Mouse (Mus musculus): ENCODE results near the gene Uck2.

Gene Uck2

GRCm38 (mm10) chr1:167285320-167285355 lies at the start of gene Uck2:
Gene Uck2 (minus strand): TSS chr1:167285320.
- DNase-seq (ENCODE audit: low read depth): no peak

- DNase-seq (ENCODE audit: low read depth): no peak
Observed at GRCm38 (mm10) chr1:167331106-167331505, 46.0 kb upstream of the Uck2 start.

- no peak for DNase-seq (ENCODE audit: low read depth)
Observed at GRCm38 (mm10) chr1:167328776-167329175, 43.7 kb upstream of the Uck2 start.

- DNase-seq (ENCODE audit: low read depth): no peak
Observed at GRCm38 (mm10) chr1:167321691-167322090, 36.6 kb upstream of the Uck2 start.

- DNase-seq (ENCODE audit: low read depth): no peak
Observed at GRCm38 (mm10) chr1:167313220-167313619, 28.1 kb upstream of the Uck2 start.

- DNase-seq (ENCODE audit: low read depth): no peak
Observed at GRCm38 (mm10) chr1:167312367-167312766, 27.2 kb upstream of the Uck2 start.

- DNase-seq (ENCODE audit: low read depth): peak; percentile 94
Observed at GRCm38 (mm10) chr1:167308261-167309054, 23.3 kb upstream of the Uck2 start, which contains the start of gene Tmco1. Gene Tmco1 (plus strand): TSS chr1:167308378.

- DNase-seq (ENCODE audit: low read depth): no peak
Observed at GRCm38 (mm10) chr1:167307674-167308073, 22.6 kb upstream of the Uck2 start.

GRCm38 (mm10) chr1:167306451-167307240 lies 21.5 kb upstream of the Uck2 start:
- DNase-seq (ENCODE audit: low read depth): no peak

GRCm38 (mm10) chr1:167305501-167306137 lies 20.5 kb upstream of the Uck2 start:
- DNase-seq (ENCODE audit: low read depth): no peak

- no peak for DNase-seq (ENCODE audit: low read depth)
Observed at GRCm38 (mm10) chr1:167300122-167300521, 15.0 kb upstream of the Uck2 start.

GRCm38 (mm10) chr1:167295679-167296402 lies 10.7 kb upstream of the Uck2 start:
- DNase-seq (ENCODE audit: low read depth): no peak

- DNase-seq (ENCODE audit: low read depth): no peak
Observed at GRCm38 (mm10) chr1:167292447-167292846, 7.3 kb upstream of the Uck2 start.

GRCm38 (mm10) chr1:167291610-167292009 lies 6.5 kb upstream of the Uck2 start:
- no peak for DNase-seq (ENCODE audit: low read depth)

- DNase-seq (ENCODE audit: low read depth): no peak
Observed at GRCm38 (mm10) chr1:167290263-167290592, 5.1 kb upstream of the Uck2 start.

GRCm38 (mm10) chr1:167289567-167290262 lies 4.6 kb upstream of the Uck2 start:
- no peak for DNase-seq (ENCODE audit: low read depth)

GRCm38 (mm10) chr1:167288665-167289538 lies 3.8 kb upstream of the Uck2 start:
- DNase-seq (ENCODE audit: low read depth): no peak

GRCm38 (mm10) chr1:167287156-167287555 lies 2.0 kb upstream of the Uck2 start:
- DNase-seq (ENCODE audit: low read depth): no peak

GRCm38 (mm10) chr1:167285356-167285755 lies 236 bp upstream of the Uck2 start:
- DNase-seq (ENCODE audit: low read depth): no peak

- no peak for DNase-seq (ENCODE audit: low read depth)
Observed at GRCm38 (mm10) chr1:167284837-167285319, 242 bp downstream of the Uck2 start.

GRCm38 (mm10) chr1:167284258-167284836 lies 773 bp downstream of the Uck2 start:
- DNase-seq (ENCODE audit: low read depth): no peak

Measured in c-Kit-positive CD71-positive TER-119-negative erythroid progenitor cells, embryonic 14.5 days (primary cell).